Mouse (Mus musculus): Measurements from ENCODE around the gene Gm45716. TPM values are rescaled to one million over a fixed set of nuclear protein-coding genes. Genes with fewer than 3 reads are reported as not detected.

The Gm45716 gene
- polyA plus RNA-seq, 1 experiment from 2014 or later, result 7.3 TPM

GRCm38 (mm10) chr11:90259071-90259470, 71.6 kb downstream of the Gm45716 start:
- Histone ChIP-seq H3K4me1 (replicated peaks; ENCODE audit: control insufficient read depth, insufficient read depth, low read length) (peaks cover 6% of the 10 kb centered on the region), H3K9me3 (ENCODE audit: control insufficient read depth, low read length) (no peaks in the 10 kb centered on the region), H3K27me3 (replicated peaks; ENCODE audit: control insufficient read depth, insufficient read depth, low read length) (no peaks in the 10 kb centered on the region), H3K9ac (ENCODE audit: low read depth, low read length) (no peak overlapping the region), H3K36me3 (ENCODE audit: control insufficient read depth, insufficient read depth, low read length) (peaks cover 15% of the 10 kb centered on the region; the same call in 1 of the 2 replicates), H3K4me2 (no peak overlapping the region), H3K27ac (ENCODE audit: low read depth, low read length) (no peak overlapping the region), H3K4me3 (ENCODE audit: low read depth, low read length) (no peak overlapping the region)
- DNase-seq (ENCODE audit: low spot score) (no peak), ATAC-seq (replicated peaks; ENCODE audit: low FRiP score) (no peak)
- WGBS, result 60% methylated on average over 4 of the region's 4 CpGs

GRCm38 (mm10) chr11:90259826-90260225, 72.3 kb downstream of the Gm45716 start:
- DNase-seq (ENCODE audit: low spot score) (no peak), ATAC-seq (replicated peaks; ENCODE audit: low FRiP score) (peak; percentile 59; the same call in 1 of the 2 replicates)
- Histone ChIP-seq H3K4me3 (ENCODE audit: low read depth, low read length) (no peak overlapping the region), H3K27ac (ENCODE audit: low read depth, low read length) (no peak overlapping the region), H3K9ac (ENCODE audit: low read depth, low read length) (no peak overlapping the region), H3K36me3 (ENCODE audit: control insufficient read depth, insufficient read depth, low read length) (peaks cover 18% of the 10 kb centered on the region; the same call in 1 of the 2 replicates), H3K9me3 (ENCODE audit: control insufficient read depth, low read length) (no peaks in the 10 kb centered on the region), H3K4me2 (no peak overlapping the region), H3K27me3 (replicated peaks; ENCODE audit: control insufficient read depth, insufficient read depth, low read length) (no peaks in the 10 kb centered on the region), H3K4me1 (replicated peaks; ENCODE audit: control insufficient read depth, insufficient read depth, low read length) (peaks cover 5% of the 10 kb centered on the region)
- WGBS, result 64% methylated on average over 9 of the region's 9 CpGs

GRCm38 (mm10) chr11:90264180-90264579, 76.7 kb downstream of the Gm45716 start:
- Histone ChIP-seq H3K4me1 (replicated peaks; ENCODE audit: control insufficient read depth, insufficient read depth, low read length) (no peaks in the 10 kb centered on the region; the same call in 1 of the 2 replicates), H3K27ac (ENCODE audit: low read depth, low read length) (no peak overlapping the region), H3K4me3 (ENCODE audit: low read depth, low read length) (no peak overlapping the region), H3K27me3 (replicated peaks; ENCODE audit: control insufficient read depth, insufficient read depth, low read length) (no peaks in the 10 kb centered on the region), H3K36me3 (ENCODE audit: control insufficient read depth, insufficient read depth, low read length) (peaks cover 22% of the 10 kb centered on the region; the same call in 1 of the 2 replicates), H3K9ac (ENCODE audit: low read depth, low read length) (no peak overlapping the region), H3K9me3 (ENCODE audit: control insufficient read depth, low read length) (no peaks in the 10 kb centered on the region), H3K4me2 (no peak overlapping the region)
- ATAC-seq (replicated peaks; ENCODE audit: low FRiP score), result no peak
- WGBS, result 82% methylated on average over 11 of the region's 11 CpGs
- DNase-seq (ENCODE audit: low spot score), result no peak

- H3K9me3 ChIP-seq (ENCODE audit: control insufficient read depth, low read length), result no peaks in the 10 kb centered on the region
- H3K9ac ChIP-seq (ENCODE audit: low read depth, low read length), result no peak overlapping the region
- H3K27me3 ChIP-seq (replicated peaks; ENCODE audit: control insufficient read depth, insufficient read depth, low read length), result no peaks in the 10 kb centered on the region
- WGBS, result 88% methylated on average over 7 of the region's 7 CpGs
- no peak overlapping the region for H3K4me3 ChIP-seq (ENCODE audit: low read depth, low read length)
- no peaks in the 10 kb centered on the region for H3K4me1 ChIP-seq (replicated peaks; ENCODE audit: control insufficient read depth, insufficient read depth, low read length)
- no peak for ATAC-seq (replicated peaks; ENCODE audit: low FRiP score)
- no peak overlapping the region for H3K4me2 ChIP-seq
- no peak for DNase-seq (ENCODE audit: low spot score)
- no peak overlapping the region for H3K27ac ChIP-seq (ENCODE audit: low read depth, low read length)
- H3K36me3 ChIP-seq (ENCODE audit: control insufficient read depth, insufficient read depth, low read length), result peaks cover 22% of the 10 kb centered on the region; the same call in 1 of the 2 replicates
Measured at GRCm38 (mm10) chr11:90265581-90265980, 78.1 kb downstream of the Gm45716 start.

- H3K4me1 ChIP-seq (replicated peaks; ENCODE audit: control insufficient read depth, insufficient read depth, low read length), result no peaks in the 10 kb centered on the region
- no peaks in the 10 kb centered on the region for H3K9me3 ChIP-seq (ENCODE audit: control insufficient read depth, low read length)
- peaks cover 9% of the 10 kb centered on the region; the same call in 1 of the 2 replicates for H3K36me3 ChIP-seq (ENCODE audit: control insufficient read depth, insufficient read depth, low read length)
- 87% methylated on average over 5 of the region's 5 CpGs for WGBS
- no peak overlapping the region for H3K9ac ChIP-seq (ENCODE audit: low read depth, low read length)
- ATAC-seq (replicated peaks; ENCODE audit: low FRiP score) (no peak), DNase-seq (ENCODE audit: low spot score) (no peak)
- H3K4me3 ChIP-seq (ENCODE audit: low read depth, low read length), result no peak overlapping the region
- no peak overlapping the region for H3K27ac ChIP-seq (ENCODE audit: low read depth, low read length)
- H3K27me3 ChIP-seq (replicated peaks; ENCODE audit: control insufficient read depth, insufficient read depth, low read length), result no peaks in the 10 kb centered on the region
- no peak overlapping the region for H3K4me2 ChIP-seq
Measured at GRCm38 (mm10) chr11:90268934-90269333, 81.5 kb downstream of the Gm45716 start.

- Histone ChIP-seq H3K9ac (ENCODE audit: low read depth, low read length) (no peak overlapping the region), H3K27ac (ENCODE audit: low read depth, low read length) (no peak overlapping the region), H3K9me3 (ENCODE audit: control insufficient read depth, low read length) (no peaks in the 10 kb centered on the region), H3K27me3 (replicated peaks; ENCODE audit: control insufficient read depth, insufficient read depth, low read length) (no peaks in the 10 kb centered on the region), H3K4me2 (no peak overlapping the region), H3K4me1 (replicated peaks; ENCODE audit: control insufficient read depth, insufficient read depth, low read length) (no peaks in the 10 kb centered on the region), H3K36me3 (ENCODE audit: control insufficient read depth, insufficient read depth, low read length) (peaks cover 7% of the 10 kb centered on the region; the same call in 1 of the 2 replicates), H3K4me3 (ENCODE audit: low read depth, low read length) (no peak overlapping the region)
- ATAC-seq (replicated peaks; ENCODE audit: low FRiP score) (no peak), DNase-seq (ENCODE audit: low spot score) (no peak)
- WGBS, result 69% methylated on average over 18 of the region's 18 CpGs
Measured at GRCm38 (mm10) chr11:90269398-90270123, 82.1 kb downstream of the Gm45716 start.

- WGBS, result 85% methylated on average over 11 of the region's 11 CpGs
Measured at GRCm38 (mm10) chr11:90270132-90270877, 82.8 kb downstream of the Gm45716 start.

GRCm38 (mm10) chr11:90274187-90274586, 86.7 kb downstream of the Gm45716 start:
- Histone ChIP-seq H3K4me1 (replicated peaks; ENCODE audit: control insufficient read depth, insufficient read depth, low read length) (no peaks in the 10 kb centered on the region), H3K9me3 (ENCODE audit: control insufficient read depth, low read length) (no peaks in the 10 kb centered on the region), H3K36me3 (ENCODE audit: control insufficient read depth, insufficient read depth, low read length) (peaks cover 2% of the 10 kb centered on the region; the same call in 1 of the 2 replicates), H3K4me3 (ENCODE audit: low read depth, low read length) (no peak overlapping the region), H3K27ac (ENCODE audit: low read depth, low read length) (no peak overlapping the region), H3K9ac (ENCODE audit: low read depth, low read length) (no peak overlapping the region), H3K27me3 (replicated peaks; ENCODE audit: control insufficient read depth, insufficient read depth, low read length) (no peaks in the 10 kb centered on the region), H3K4me2 (no peak overlapping the region)
- ATAC-seq (replicated peaks; ENCODE audit: low FRiP score) (no peak), DNase-seq (ENCODE audit: low spot score) (no peak)
- whole genome bisulfite sequencing, result 58% methylated on average over 1 of the region's 1 CpGs

More at GRCm38 (mm10) chr11:90270132-90270877, 82.8 kb downstream of the Gm45716 start:
- Histone ChIP-seq H3K9me3 (ENCODE audit: control insufficient read depth, low read length) (no peaks in the 10 kb centered on the region), H3K27ac (ENCODE audit: low read depth, low read length) (no peak overlapping the region), H3K4me3 (ENCODE audit: low read depth, low read length) (no peak overlapping the region), H3K4me2 (no peak overlapping the region), H3K27me3 (replicated peaks; ENCODE audit: control insufficient read depth, insufficient read depth, low read length) (no peaks in the 10 kb centered on the region), H3K9ac (ENCODE audit: low read depth, low read length) (no peak overlapping the region), H3K36me3 (ENCODE audit: control insufficient read depth, insufficient read depth, low read length) (peaks cover 7% of the 10 kb centered on the region; the same call in 1 of the 2 replicates), H3K4me1 (replicated peaks; ENCODE audit: control insufficient read depth, insufficient read depth, low read length) (no peaks in the 10 kb centered on the region)
- DNase-seq (ENCODE audit: low spot score) (no peak), ATAC-seq (replicated peaks; ENCODE audit: low FRiP score) (no peak)
